Mouse (Mus musculus) kidney, postnatal 0 days (tissue): ENCODE measurements at regions not wholly inside any gene's neighbourhood (a gene's known extent, or its start where the extent isn't known, plus 50 kb on each side); places are given as distances from the start of the nearest gene placed in this dataset.

ENCODE experiments used
- ATAC-seq: fragments of 200-750 bp; cut with Nextera tagmentation; replicated peaks from 2 replicates; pipeline ENCODE4 v1.8.0; 2017; ENCODE audit warnings: low read depth, moderate number of reproducible peaks, moderate TSS enrichment, moderate library complexity; ENCODE audit not compliant: low FRiP score
- DNase-seq: peaks from one replicate; pipeline ENCODE4 v3.0.0-alpha.2; 2016; ENCODE audit warnings: low spot score
- H3K27ac ChIP-seq: fragments of 300-500 bp; sonication (generic); 2 replicates; pipeline ENCODE4 v1.5.1; 2014; ENCODE audit warnings: mild to moderate bottlenecking
- H3K27me3 ChIP-seq: fragments of 300-500 bp; sonication (generic); 2 replicates; pipeline ENCODE4 v1.6.1; 2014; ENCODE audit warnings: low read length, mixed read lengths; ENCODE audit not compliant: insufficient read depth
- H3K36me3 ChIP-seq: fragments of 300-500 bp; sonication (generic); 2 replicates; pipeline ENCODE4 v1.6.1; 2014; ENCODE audit warnings: low read length, mixed read lengths; ENCODE audit not compliant: insufficient read depth
- H3K4me1 ChIP-seq: fragments of 300-500 bp; sonication (generic); replicated peaks from 2 replicates; pipeline ENCODE4 v1.6.1; 2014; ENCODE audit warnings: antibody characterized with exemption, low read length, mixed read lengths; ENCODE audit not compliant: insufficient read depth
- H3K4me2 ChIP-seq: fragments of 300-500 bp; sonication (generic); 2 replicates; pipeline ENCODE4 v1.6.1; 2014; ENCODE audit warnings: mild to moderate bottlenecking, low read length, moderate library complexity, mixed read lengths
- H3K4me3 ChIP-seq: fragments of 300-500 bp; sonication (generic); replicated peaks from 2 replicates; pipeline ENCODE4 v1.5.1; 2014; ENCODE audit warnings: low read depth, low read length
- H3K9ac ChIP-seq: fragments of 300-500 bp; sonication (generic); 2 replicates; pipeline ENCODE4 v1.6.1; 2014; ENCODE audit warnings: low read depth, low read length
- H3K9me3 ChIP-seq: fragments of 300-500 bp; sonication (generic); replicated peaks from 2 replicates; pipeline ENCODE4 v1.6.1; 2016; ENCODE audit warnings: low read length, inconsistent platforms, mixed read lengths
- CTCF ChIP-seq: IDR thresholded peaks from 2 replicates; pipeline ENCODE4 v1.5.1; 2016; ENCODE audit warnings: antibody characterized with exemption, low read depth, mild to moderate bottlenecking, moderate library complexity
- WGBS: fragments of 180-500 bp; shearing (Covaris S2); extraction: QIAGEN DNeasy Blood & Tissue Kit; methylation state at CpG from one replicate; pipeline ENCODE4 v1.1.7; 2014; 5-methylcytosine and 5-hydroxymethylcytosine counted together

DNA sequence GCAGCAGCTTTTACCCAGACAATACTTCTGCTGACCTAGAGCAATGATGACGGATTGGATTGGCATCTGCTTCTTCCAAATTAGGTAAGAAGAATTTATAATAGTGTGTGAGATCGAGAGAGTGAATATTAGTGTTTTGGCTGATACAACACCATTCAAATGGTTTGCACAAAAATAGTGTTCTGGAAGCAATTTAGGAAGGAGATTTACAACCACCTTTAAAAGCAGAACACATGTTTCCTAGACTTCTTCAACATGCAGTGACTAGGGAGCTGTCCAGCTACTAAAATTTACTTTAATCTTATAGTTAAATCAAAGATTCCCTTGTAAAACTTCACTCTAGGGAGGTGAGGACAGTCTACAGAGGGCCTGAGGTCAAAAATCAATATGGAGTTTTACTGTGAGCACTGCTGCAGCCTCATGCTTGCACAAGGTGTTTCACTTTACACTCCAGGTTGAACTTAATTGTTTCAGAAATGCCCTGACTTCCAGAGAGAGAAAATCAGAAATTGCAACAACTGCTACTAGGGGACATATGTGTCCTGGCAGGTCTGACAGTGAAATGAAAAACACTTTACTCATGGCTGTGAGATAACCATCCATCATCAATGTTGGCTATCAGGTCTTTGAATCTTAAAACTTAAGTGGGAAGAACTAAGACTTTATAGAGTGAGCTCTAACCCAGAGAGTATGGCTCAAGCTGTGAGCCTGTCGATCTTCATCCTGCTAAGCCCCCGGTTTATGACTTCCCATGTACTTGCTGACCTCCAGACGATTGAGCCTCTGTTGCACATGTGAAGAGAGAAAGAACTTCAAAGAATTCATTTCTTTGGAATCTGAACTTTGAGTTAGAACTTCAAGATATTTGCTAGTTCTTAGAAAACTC, 657.6 kb upstream of the Fat3 start:
- Histone ChIP-seq H3K27me3 (no peaks in the 10 kb centered on the region), H3K36me3 (no peaks in the 10 kb centered on the region), H3K4me2 (no peak overlapping the region), H3K4me3 (no peak overlapping the region), H3K27ac (no peak overlapping the region), H3K9ac (no peak overlapping the region), H3K9me3 (no peaks in the 10 kb centered on the region), H3K4me1 (no peaks in the 10 kb centered on the region)
- 40% methylated on average over 5 of the region's 5 CpGs for WGBS
- no peak for ATAC-seq
- DNase-seq: peak; percentile 11
- TF ChIP-seq CTCF: no peak

DNA sequence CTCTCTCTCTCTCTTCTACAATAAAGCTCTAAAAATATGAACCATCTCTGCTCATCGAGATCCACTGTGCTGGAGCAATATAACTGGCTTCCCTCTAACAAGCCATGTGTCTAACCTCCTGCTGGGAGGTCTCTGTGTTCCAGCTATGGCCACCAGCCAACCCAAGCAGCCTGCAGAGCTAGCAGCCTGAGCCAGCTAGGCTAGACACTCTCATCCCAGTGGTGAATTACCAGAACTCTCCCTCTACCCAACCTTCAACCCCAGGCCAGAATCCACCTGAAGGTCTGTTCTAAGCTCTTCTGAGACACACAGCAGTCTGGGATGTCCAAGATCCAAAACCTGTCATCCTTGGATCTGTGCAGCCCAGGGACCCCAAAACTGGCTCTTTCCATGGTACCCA, 651.3 kb upstream of the Fat3 start:
- H3K9ac ChIP-seq: no peak overlapping the region
- no peaks in the 10 kb centered on the region for H3K36me3 ChIP-seq
- ATAC-seq (no peak), DNase-seq (peak; percentile 24)
- TF ChIP-seq CTCF: no peak
- 59% methylated on average over 1 of the region's 1 CpGs for WGBS
- no peaks in the 10 kb centered on the region for H3K27me3 ChIP-seq
- no peak overlapping the region for H3K4me3 ChIP-seq
- no peaks in the 10 kb centered on the region for H3K4me1 ChIP-seq
- no peak overlapping the region for H3K4me2 ChIP-seq
- no peak overlapping the region for H3K27ac ChIP-seq
- no peaks in the 10 kb centered on the region for H3K9me3 ChIP-seq

DNA sequence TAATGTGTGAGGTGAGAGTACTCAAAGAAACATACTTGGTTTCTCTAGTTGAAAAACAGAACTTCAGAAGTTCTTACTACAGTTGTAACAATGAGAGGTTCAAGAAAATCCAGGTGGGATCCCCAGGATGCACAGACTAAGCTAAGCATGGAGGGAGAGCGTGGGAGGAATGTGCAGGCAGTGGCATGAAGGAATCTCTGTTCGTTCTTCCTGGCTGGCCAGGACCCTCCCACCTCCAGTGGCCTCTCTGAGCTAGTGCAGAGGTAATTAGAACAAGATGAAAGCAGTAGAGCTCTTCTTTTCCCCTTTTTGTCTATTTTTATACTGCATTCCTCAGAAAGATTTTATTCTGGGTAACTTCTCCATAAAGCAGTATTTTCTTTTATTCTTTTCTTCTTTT, 648.3 kb upstream of the Fat3 start:
- Histone ChIP-seq H3K4me1 (no peaks in the 10 kb centered on the region), H3K27ac (no peak overlapping the region), H3K36me3 (no peaks in the 10 kb centered on the region), H3K9me3 (no peaks in the 10 kb centered on the region), H3K9ac (no peak overlapping the region), H3K27me3 (no peaks in the 10 kb centered on the region), H3K4me2 (no peak overlapping the region), H3K4me3 (no peak overlapping the region)
- 19% methylated on average over 2 of the region's 2 CpGs for WGBS
- TF ChIP-seq CTCF: no peak
- DNase-seq: peak; percentile 40
- no peak for ATAC-seq
